Mouse (Mus musculus) cerebral cortex, adult 2 months (tissue): Measurements from ENCODE around the gene Vps9d1.

Experiments used
- WGBS: fragments of 180-500 bp; shearing (Covaris S2); methylation state at CpG from one replicate; pipeline ENCODE4 v1.1.7; 2018; 5-methylcytosine and 5-hydroxymethylcytosine counted together

The Vps9d1 gene

GRCm38 (mm10) chr8:123253451-123254098 is 573 bp downstream of the Vps9d1 start:
- under 1% methylated on average over 40 of the region's 40 CpGs for WGBS

- 27% methylated on average over 4 of the region's 4 CpGs for WGBS
Observed at GRCm38 (mm10) chr8:123252925-123253324, 1.2 kb downstream of the Vps9d1 start.

GRCm38 (mm10) chr8:123250940-123251339 is 3.2 kb downstream of the Vps9d1 start:
- 86% methylated on average over 5 of the region's 5 CpGs for WGBS

- 88% methylated on average over 8 of the region's 8 CpGs for WGBS
Observed at GRCm38 (mm10) chr8:123248596-123248995, 5.6 kb downstream of the Vps9d1 start.

- WGBS = 95% methylated on average over 6 of the region's 6 CpGs
Observed at GRCm38 (mm10) chr8:123247748-123248147, 6.4 kb downstream of the Vps9d1 start.

- WGBS = 82% methylated on average over 12 of the region's 12 CpGs
Observed at GRCm38 (mm10) chr8:123245543-123245942, 8.6 kb downstream of the Vps9d1 start.

GRCm38 (mm10) chr8:123244382-123244781 is 9.8 kb downstream of the Vps9d1 start:
- WGBS = 95% methylated on average over 4 of the region's 4 CpGs

GRCm38 (mm10) chr8:123243053-123243452 is 11.1 kb downstream of the Vps9d1 start:
- WGBS = 70% methylated on average over 11 of the region's 11 CpGs

- 82% methylated on average over 7 of the region's 7 CpGs for WGBS
Observed at GRCm38 (mm10) chr8:123242107-123242923, 11.8 kb downstream of the Vps9d1 start.

- 64% methylated on average over 10 of the region's 10 CpGs for WGBS
Observed at GRCm38 (mm10) chr8:123239398-123239797, 14.8 kb downstream of the Vps9d1 start.

- WGBS = under 1% methylated on average over 57 of the region's 57 CpGs
Observed at GRCm38 (mm10) chr8:123235520-123236497, 18.3 kb downstream of the Vps9d1 start, which contains the start of gene Spata2l. Gene Spata2l, minus strand, starts transcription at chr8:123236233.

- WGBS = 12% methylated on average over 13 of the region's 13 CpGs
Observed at GRCm38 (mm10) chr8:123234918-123235519, 19.1 kb downstream of the Vps9d1 start.

- WGBS = 51% methylated on average over 11 of the region's 11 CpGs
Observed at GRCm38 (mm10) chr8:123233760-123234159, 20.4 kb downstream of the Vps9d1 start.

- WGBS = 22% methylated on average over 13 of the region's 13 CpGs
Observed at GRCm38 (mm10) chr8:123233300-123233699, 20.8 kb downstream of the Vps9d1 start.

GRCm38 (mm10) chr8:123232553-123232952 is 21.6 kb downstream of the Vps9d1 start:
- WGBS = 24% methylated on average over 7 of the region's 7 CpGs

GRCm38 (mm10) chr8:123231742-123232141 is 22.4 kb downstream of the Vps9d1 start:
- 44% methylated on average over 5 of the region's 5 CpGs for WGBS

- 48% methylated on average over 11 of the region's 11 CpGs for WGBS
Observed at GRCm38 (mm10) chr8:123230326-123230725, 23.8 kb downstream of the Vps9d1 start.

- WGBS = 78% methylated on average over 1 of the region's 1 CpGs
Observed at GRCm38 (mm10) chr8:123228416-123228815, 25.7 kb downstream of the Vps9d1 start.

- 2% methylated on average over 59 of the region's 59 CpGs for WGBS
Observed at GRCm38 (mm10) chr8:123224278-123225266, 29.6 kb downstream of the Vps9d1 start, which contains the start of gene Cdk10. Gene Cdk10, plus strand, starts transcription at chr8:123224842.

- 32% methylated on average over 1 of the region's 1 CpGs for WGBS
Observed at GRCm38 (mm10) chr8:123220917-123221316, 33.2 kb downstream of the Vps9d1 start.
